Mouse (Mus musculus) G1E (cell line): ENCODE measurements around the gene Pde10a. TPM values are rescaled to one million over a fixed set of nuclear protein-coding genes. Genes with fewer than 3 reads are reported as not detected.

Experiments used
- ATAC-seq: 2 replicates; pipeline ENCODE4 v1.8.0; 2016; ENCODE audit warnings: mild to moderate bottlenecking; ENCODE audit not compliant: insufficient number of reproducible peaks, poor library complexity, low FRiP score, severe bottlenecking; ENCODE audit errors: extremely low read depth
- DNase-seq: peaks from one replicate; pipeline ENCODE4 v3.0.0; 2012; ENCODE audit warnings: low spot score
- H3K27me3 ChIP-seq: 2 replicates; pipeline ENCODE4 v1.6.1; 2012; ENCODE audit warnings: mild to moderate bottlenecking, low read length, inconsistent platforms; ENCODE audit not compliant: insufficient read depth
- H3K36me3 ChIP-seq: replicated peaks from 2 replicates; pipeline ENCODE3; 2012; ENCODE audit warnings: mild to moderate bottlenecking, inconsistent platforms
- H3K4me1 ChIP-seq: 2 replicates; pipeline ENCODE4 v1.6.1; 2012; ENCODE audit warnings: low read depth, low read length, inconsistent platforms, mixed read lengths; ENCODE audit not compliant: insufficient read depth
- H3K4me3 ChIP-seq: 2 replicates; pipeline ENCODE4 v1.5.1; 2012; ENCODE audit warnings: low read depth, mild to moderate bottlenecking, inconsistent platforms, low read length, moderate library complexity, mixed read lengths
- H3K9me3 ChIP-seq: replicated peaks from 2 replicates; pipeline ENCODE4 v1.6.1; 2012; ENCODE audit warnings: inconsistent platforms
- CTCF ChIP-seq: IDR thresholded peaks from 2 replicates; pipeline ENCODE4 v1.5.1; 2012; ENCODE audit warnings: low read depth, low read length, inconsistent platforms, mixed read lengths
- GATA1 ChIP-seq: IDR thresholded peaks from 2 replicates; pipeline ENCODE4 v1.6.1; 2012; ENCODE audit warnings: borderline replicate concordance, low read length, inconsistent platforms, mixed read lengths
- GATA2 ChIP-seq: IDR thresholded peaks from 2 replicates; pipeline ENCODE4 v1.6.1; 2012; ENCODE audit warnings: low read depth, low read length, inconsistent platforms, borderline replicate concordance
- POLR2AphosphoS5 ChIP-seq: IDR thresholded peaks from 2 replicates; pipeline ENCODE4 v1.6.1; 2012; ENCODE audit warnings: low read depth, low read length, inconsistent platforms; ENCODE audit not compliant: insufficient replicate concordance
- TAL1 ChIP-seq: conservative IDR thresholded peaks from 2 replicates; pipeline ENCODE4 v1.6.1; 2012; ENCODE audit warnings: low read depth, low read length, inconsistent platforms, mixed read lengths
- polyA plus RNA-seq: library from polyadenylated mRNA; stranded (reverse); fragments of >175 nt; gene quantifications from 2 replicates; pipeline ENCODE4 v1.2.3, GENCODE M21; 2012
- total RNA-seq, 2 experiments: library from RNA; stranded (forward) in 1 of 2; stranded (reverse) in 1 of 2; fragments of 200-1000 nt in 1 of 2; fragments of >200 nt in 1 of 2; fragmentation: Nextera tagmentation in 1 of 2; gene quantifications; 2 replicates each; pipeline ENCODE4 v1.2.3; 2014 to 2017

The Pde10a gene
- total RNA-seq (2014; fragmentation: Nextera tagmentation) (0.44 and 0.83 TPM in 2 replicates), total RNA-seq (2017) (0.17 and 0.27 TPM in 2 replicates), polyA plus RNA-seq (not detected in 2 replicates)

- H3K9me3 ChIP-seq = peaks cover 29% of the 10 kb centered on the region
- TF ChIP-seq GATA2 = no peak
- TF ChIP-seq POLR2AphosphoS5 = no peak
- TF ChIP-seq GATA1 = no peak
- TF ChIP-seq CTCF = no peak
- no peak for TF ChIP-seq TAL1
- no peaks in the 10 kb centered on the region for H3K36me3 ChIP-seq
- H3K27me3 ChIP-seq = peaks cover 22% of the 10 kb centered on the region
- no peaks in the 10 kb centered on the region for H3K4me1 ChIP-seq
- ATAC-seq (no peak), DNase-seq (no peak)
- H3K4me3 ChIP-seq = no peak within 1 kb of the TSS
These were observed at the start of gene Pde10a for GRCm38 (mm10) chr17:8525225-8525721. Pde10a (plus strand) TSS chr17:8525372.

GRCm38 (mm10) chr17:8478554-8478953 lies 46.6 kb upstream of the Pde10a start:
- TF ChIP-seq GATA1 (no peak), CTCF (no peak), GATA2 (no peak), POLR2AphosphoS5 (no peak), TAL1 (no peak)
- Histone ChIP-seq H3K4me1 (no peaks in the 10 kb centered on the region), H3K9me3 (no peaks in the 10 kb centered on the region), H3K36me3 (no peaks in the 10 kb centered on the region), H3K4me3 (no peak overlapping the region), H3K27me3 (no peaks in the 10 kb centered on the region)
- ATAC-seq (no peak), DNase-seq (no peak)

DNA sequence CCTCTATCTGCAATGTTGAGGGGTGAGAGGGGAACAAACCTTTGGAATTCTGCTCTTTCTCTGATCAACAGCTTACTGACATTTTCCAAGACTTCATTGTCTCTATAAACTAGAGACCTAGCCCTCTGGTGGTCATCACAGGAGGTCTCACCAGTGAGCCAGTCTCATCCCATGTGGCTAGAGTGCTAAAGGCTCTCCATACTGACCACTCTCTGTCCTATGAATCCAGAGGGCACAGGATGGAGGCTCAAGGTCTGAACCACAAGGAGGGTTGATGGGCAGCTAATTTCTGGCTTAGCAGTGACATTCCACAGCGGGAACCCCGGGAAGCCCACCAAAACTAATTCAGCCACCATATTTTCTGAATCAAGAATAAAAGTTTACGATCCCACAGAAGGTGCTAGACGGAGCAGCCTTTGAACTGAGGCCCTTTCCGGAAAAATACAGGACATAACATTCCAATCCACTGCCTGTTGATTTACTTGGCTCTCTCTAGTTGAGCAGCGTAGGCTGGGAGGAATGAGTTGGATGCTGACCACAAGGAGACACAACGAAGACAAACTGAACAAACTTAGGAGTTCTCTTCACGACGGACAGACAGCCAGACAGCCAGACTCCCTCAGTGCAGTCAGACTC lies 45.6 kb upstream of the Pde10a start:
- no peak for DNase-seq
- Histone ChIP-seq H3K4me1 (no peaks in the 10 kb centered on the region), H3K9me3 (no peaks in the 10 kb centered on the region), H3K36me3 (no peaks in the 10 kb centered on the region), H3K27me3 (no peaks in the 10 kb centered on the region), H3K4me3 (no peak overlapping the region)
- TF ChIP-seq CTCF (no peak), GATA2 (no peak), TAL1 (no peak), POLR2AphosphoS5 (no peak), GATA1 (no peak)
- no peak for ATAC-seq

DNA sequence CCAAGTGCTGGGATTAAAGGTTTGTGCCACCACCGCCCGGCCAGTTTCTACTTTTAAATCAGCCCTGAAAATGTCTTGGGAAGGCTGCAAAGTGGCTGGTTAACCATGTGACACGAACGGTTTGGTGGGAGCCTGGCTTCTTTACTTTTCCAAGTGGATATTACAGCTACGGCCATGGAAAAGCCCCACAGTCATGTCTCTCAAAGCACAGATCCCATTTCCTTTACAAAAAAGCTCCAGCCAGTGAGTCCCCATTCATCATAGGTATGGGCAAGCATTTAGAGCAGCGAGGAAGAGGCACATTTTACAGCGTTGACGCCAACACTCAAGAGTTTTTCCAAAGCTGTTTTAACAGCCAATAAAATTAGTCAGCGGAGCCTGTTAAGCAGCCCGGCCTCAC lies 43.4 kb upstream of the Pde10a start:
- no peaks in the 10 kb centered on the region for H3K4me1 ChIP-seq
- no peaks in the 10 kb centered on the region for H3K9me3 ChIP-seq
- H3K27me3 ChIP-seq = no peaks in the 10 kb centered on the region
- ATAC-seq (no peak), DNase-seq (no peak)
- no peak overlapping the region for H3K4me3 ChIP-seq
- no peaks in the 10 kb centered on the region for H3K36me3 ChIP-seq
- no peak for TF ChIP-seq TAL1
- TF ChIP-seq GATA1 = no peak
- no peak for TF ChIP-seq CTCF
- TF ChIP-seq POLR2AphosphoS5 = no peak
- no peak for TF ChIP-seq GATA2

DNA sequence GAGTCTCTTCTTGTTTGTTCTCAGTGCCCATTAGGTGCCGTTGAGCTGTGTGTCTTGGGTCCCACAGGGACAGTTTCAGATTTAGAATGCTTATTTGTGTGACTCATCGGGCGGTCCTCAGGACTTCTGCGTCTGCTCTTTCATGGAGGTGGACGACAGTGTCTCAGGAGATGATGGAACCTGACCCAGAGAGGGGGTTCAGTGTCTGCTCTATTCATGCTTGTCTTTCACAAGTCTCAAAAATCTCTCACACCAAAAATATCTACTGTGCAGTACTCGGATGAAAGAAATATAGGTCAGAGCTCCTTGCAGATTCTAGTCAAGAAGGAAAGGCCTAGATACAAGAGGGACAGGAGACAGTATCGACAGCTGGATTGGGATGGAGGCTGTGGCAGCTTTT lies 42.3 kb upstream of the Pde10a start:
- no peak for ATAC-seq

DNA sequence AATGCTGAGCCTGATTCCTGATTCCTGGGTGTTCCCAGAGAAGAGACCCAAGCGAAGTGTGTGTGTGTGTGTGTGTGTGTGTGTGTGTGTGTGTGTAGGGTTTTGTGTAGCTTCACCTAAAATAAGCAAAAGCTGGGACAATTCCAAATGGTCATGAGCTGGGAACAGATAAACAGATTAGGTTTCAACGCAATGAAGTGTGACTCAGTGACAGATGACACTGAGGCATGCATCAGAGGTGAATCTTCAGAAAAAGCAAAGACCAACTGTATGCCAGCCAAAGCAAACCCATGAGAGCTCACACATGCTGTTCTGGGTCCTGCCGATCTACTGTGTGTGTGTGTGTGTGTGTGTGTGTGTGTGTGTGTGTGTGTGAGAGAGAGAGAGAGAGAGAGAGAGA lies 40.9 kb upstream of the Pde10a start:
- TF ChIP-seq GATA2 (no peak), CTCF (no peak), POLR2AphosphoS5 (no peak), TAL1 (no peak), GATA1 (no peak)
- ATAC-seq (no peak), DNase-seq (no peak)
- Histone ChIP-seq H3K4me1 (no peaks in the 10 kb centered on the region), H3K9me3 (no peaks in the 10 kb centered on the region), H3K4me3 (no peak overlapping the region), H3K36me3 (no peaks in the 10 kb centered on the region), H3K27me3 (no peaks in the 10 kb centered on the region)

More for the DNA sequence above, 42.3 kb upstream of the Pde10a start:
- H3K4me3 ChIP-seq = no peak overlapping the region
- TF ChIP-seq TAL1 (no peak), GATA1 (no peak), GATA2 (no peak), CTCF (no peak), POLR2AphosphoS5 (no peak)
- DNase-seq = no peak
- H3K4me1 ChIP-seq = no peaks in the 10 kb centered on the region
- H3K27me3 ChIP-seq = no peaks in the 10 kb centered on the region
- H3K9me3 ChIP-seq = no peaks in the 10 kb centered on the region
- no peaks in the 10 kb centered on the region for H3K36me3 ChIP-seq
